22 mouse cellular contexts compared by ENCODE assay signal in the genomic region with DNA sequence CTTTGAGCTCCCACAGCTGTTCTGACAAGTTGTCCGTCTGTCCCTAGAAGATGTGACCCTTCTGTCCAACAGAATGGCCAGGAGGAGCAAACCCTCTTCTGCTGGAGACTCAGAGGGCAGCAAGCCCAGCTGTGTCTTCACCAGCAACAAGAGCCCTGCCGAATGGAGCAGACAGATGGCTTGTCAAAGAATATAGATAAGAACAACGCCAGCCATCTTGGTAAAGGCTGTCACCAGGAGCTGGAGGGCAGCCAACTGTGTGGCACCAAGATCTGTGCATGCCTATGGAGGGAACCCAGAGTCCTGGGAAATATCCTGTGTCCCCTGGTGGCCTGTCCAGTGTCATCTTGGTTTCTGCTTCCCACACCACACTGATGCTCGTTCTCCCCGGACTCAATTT. TPM values are rescaled to one million over a fixed set of nuclear protein-coding genes. Genes with fewer than 3 reads are reported as not detected.
A peak's percentile ranks its signal among the peaks of the same experiment; 100 is the strongest.
DNase-seq lines count a peak whose midpoint lies in the region; ATAC-seq and TF ChIP-seq lines count a peak whose summit lies in the region.
"Had no signal": no experiment of that assay in that cellular context is flagged by ENCODE, and none has a peak within 500 bp of the region (broad histone marks: within the 10 kb centered on the region; RNA-seq: fewer than 3 reads in every experiment).

No protein-coding gene starts in this region.

- H3K4me3 ChIP-seq in gastrocnemius, adult 2 months, result no peak overlapping the region
- H3K4me3 ChIP-seq in MEL (ENCODE audit: control insufficient read depth in 1 of 2, insufficient read depth in 1 of 2, low read depth in 2 of 2, low read length in 2 of 2), result no peak overlapping the region
- H3K4me3 ChIP-seq: embryonic facial prominence, embryonic 13.5 days; embryonic facial prominence, embryonic 15.5 days; erythroblast, embryonic 14.5 days; forebrain, embryonic 13.5 days; forebrain, embryonic 15.5 days had no signal

- TF ChIP-seq CTCF in gastrocnemius, adult 2 months (IDR thresholded peaks at IDR 0.05), result no peak
- no peak for TF ChIP-seq CTCF in MEL (IDR thresholded peaks at IDR 0.05 in 2 of 3, conservative IDR thresholded peaks at IDR 0.05 in 1 of 3; ENCODE audit: control insufficient read depth in 1 of 3, insufficient read depth in 1 of 3, low read depth in 2 of 3, low read length in 3 of 3, poor library complexity in 1 of 3, severe bottlenecking in 1 of 3)

- TF ChIP-seq RAD21 in MEL (IDR thresholded peaks at IDR 0.05; ENCODE audit: low read depth, low read length), result no peak

- H3K4me1 ChIP-seq in MEL (ENCODE audit: control insufficient read depth in 1 of 2, insufficient read depth in 2 of 2, low read length in 2 of 2), result peaks cover 0 to 12% of the 10 kb centered on the region in 2 experiments; a peak in 3 of 4 replicates
- H3K4me1 ChIP-seq: embryonic facial prominence, embryonic 13.5 days; embryonic facial prominence, embryonic 15.5 days; forebrain, embryonic 13.5 days; forebrain, embryonic 15.5 days had no signal

- H3K79me2 ChIP-seq in MEL (ENCODE audit: control insufficient read depth, insufficient read depth, low read length, poor library complexity), result no peaks in the 10 kb centered on the region

- no peak for TF ChIP-seq EP300 in MEL (IDR thresholded peaks at IDR 0.05; ENCODE audit: low read depth in 1 of 2, low read length in 2 of 2)

- no peak for TF ChIP-seq POLR2A in MEL (IDR thresholded peaks at IDR 0.05; ENCODE audit: control insufficient read depth in 1 of 2, insufficient read depth in 1 of 2, low read depth in 1 of 2, low read length in 2 of 2, poor library complexity in 1 of 2)

- DNase-seq in gastrocnemius, adult 2 months, result no peak
- no peak for DNase-seq in gastrocnemius, postnatal 14 days
- peak; percentile 55 for DNase-seq in MEL (ENCODE audit: low read depth, low spot score)
- peak; percentile 14 for DNase-seq in MN1 (ENCODE audit: low spot score)
- no peak for DNase-seq in kidney, postnatal 14 days
- no peak for DNase-seq in lung, postnatal 4 days
- DNase-seq: adrenal gland, adult 8-10 months; adrenal gland, postnatal 25 days; cerebellum, adult 11 months; cerebellum, adult 18-20 months; cerebellum, adult 8-10 months; cerebellum, adult 9-11 months; cerebellum, postnatal 36 days; embryo, embryonic 11 days; forebrain, postnatal 0 days had no signal

- no peak overlapping the region for H3K9ac ChIP-seq in MEL (ENCODE audit: control insufficient read depth, low read depth, low read length, poor library complexity, severe bottlenecking)
- H3K9ac ChIP-seq: embryonic facial prominence, embryonic 13.5 days; embryonic facial prominence, embryonic 15.5 days; forebrain, embryonic 13.5 days; forebrain, embryonic 15.5 days; forebrain, postnatal 0 days had no signal

- peak; percentile 91 for ATAC-seq in megakaryocyte progenitor cell, adult 5-6 weeks (replicated peaks; ENCODE audit: poor library complexity)
- no peak for ATAC-seq in granulocyte monocyte progenitor cell, adult 5-6 weeks (replicated peaks; ENCODE audit: poor library complexity, severe bottlenecking)
- ATAC-seq: forebrain, embryonic 13.5 days; forebrain, embryonic 15.5 days; forebrain, postnatal 0 days had no signal

- intact Hi-C loops in gastrocnemius, adult 2 months (cut with DNase I), result no loop called here
- intact Hi-C loops in gastrocnemius, postnatal 14 days (cut with DNase I; ENCODE audit: low total_unique reads), result no loop called here

- peaks cover 0 to 3% of the 10 kb centered on the region in 2 experiments; a peak in 2 of 4 replicates for H3K36me3 ChIP-seq in MEL (ENCODE audit: control insufficient read depth in 1 of 2, insufficient read depth in 2 of 2, low read length in 2 of 2)
- H3K36me3 ChIP-seq: embryonic facial prominence, embryonic 13.5 days; embryonic facial prominence, embryonic 15.5 days; forebrain, embryonic 15.5 days had no signal

- no peaks in the 10 kb centered on the region for H3K9me3 ChIP-seq in MEL (replicated peaks; ENCODE audit: insufficient read depth, low read length)
- H3K9me3 ChIP-seq: embryonic facial prominence, embryonic 13.5 days; embryonic facial prominence, embryonic 15.5 days; forebrain, embryonic 13.5 days; forebrain, embryonic 15.5 days had no signal

- H3K27me3 ChIP-seq in MEL (ENCODE audit: control insufficient read depth in 1 of 2, insufficient read depth in 2 of 2, low read length in 2 of 2), result no peaks in the 10 kb centered on the region
- H3K27me3 ChIP-seq: embryonic facial prominence, embryonic 15.5 days; forebrain, embryonic 13.5 days; forebrain, embryonic 15.5 days had no signal

- peak overlapping the region; percentile 48 for H3K27ac ChIP-seq in gastrocnemius, adult 2 months
- no peak overlapping the region for H3K27ac ChIP-seq in MEL (ENCODE audit: control insufficient read depth, low read depth, low read length)
- H3K27ac ChIP-seq: embryonic facial prominence, embryonic 13.5 days; embryonic facial prominence, embryonic 15.5 days; forebrain, embryonic 13.5 days; forebrain, embryonic 15.5 days had no signal

TF ChIP-seq in MEL, 35 proteins besides CTCF, POLR2A, EP300 and RAD21:
- TF ChIP-seq TCF12 (IDR thresholded peaks at IDR 0.05; ENCODE audit: low read depth, low read length), result peak; percentile 18; the same call in 1 of the 2 replicates
- TF ChIP-seq GATA1 (IDR thresholded peaks at IDR 0.05; ENCODE audit: low read depth, low read length), result peak; percentile 41; the same call in 1 of the 2 replicates
- 0 out of 2 replicates have a peak, but pooled peaks have one; percentile 34 for TF ChIP-seq ETS1 (IDR thresholded peaks at IDR 0.05; ENCODE audit: low read depth, low read length)
- peak; percentile 66 for TF ChIP-seq TAL1 (IDR thresholded peaks at IDR 0.05; ENCODE audit: low read length)
- no peak for TF ChIP-seq CHD1 (IDR thresholded peaks at IDR 0.05; ENCODE audit: low read depth, low read length)
- no peak for TF ChIP-seq POLR2AphosphoS2 (IDR thresholded peaks at IDR 0.05; ENCODE audit: low read length)

RNA-seq across cellular contexts. Expression of a gene that starts 24.0 kb away (rescaled TPM):
- total RNA-seq in gastrocnemius, adult 2 months (2021), result under 1 TPM; 0.14 to 0.20 TPM
- total RNA-seq in gastrocnemius, postnatal 14 days (2021), result under 1 TPM; 0.11 to 0.12 TPM
- 0.73 and 1.4 TPM in 2 replicates for total RNA-seq in MEL (2012; rRNA removed)
- 1 to 10 TPM in 1 of 2 experiments, not detected in 1; 1.2 TPM for polyA plus RNA-seq in MEL (2012; ENCODE audit: insufficient read depth in 1 of 2, insufficient read length in 2 of 2, low read depth in 1 of 2, low replicate concordance in 2 of 2, missing spikeins in 1 of 2)
- total RNA-seq in megakaryocyte progenitor cell, adult 5-6 weeks (2015), result not detected in 2 replicates
- 0.12 and 1.6 TPM in 2 replicates for total RNA-seq in megakaryocyte progenitor cell, adult 5-6 weeks (2017)
- total RNA-seq in granulocyte monocyte progenitor cell, adult 5-6 weeks (2014; fragmentation: Nextera tagmentation), result not detected in 2 replicates
- 2.0 and 2.2 TPM in 2 replicates for total RNA-seq in granulocyte monocyte progenitor cell, adult 5-6 weeks (2017)
- polyA plus RNA-seq: erythroblast, embryonic 14.5 days had no signal

Comparison
In these comparisons a context has a peak if more than half of its experiments do, and no peak if none do; other contexts are left out.
1. DNase-seq: peak in MEL (single experiment) and MN1 (single experiment); none in gastrocnemius, adult 2 months (single experiment), gastrocnemius, postnatal 14 days (single experiment), kidney, postnatal 14 days (single experiment) and lung, postnatal 4 days (0 of 2).